Mouse (Mus musculus): Measurements from ENCODE around the gene Rcvrn. TPM values are rescaled to one million over a fixed set of nuclear protein-coding genes. Genes with fewer than 3 reads are reported as not detected.

The Rcvrn gene
- polyA plus RNA-seq (2015; fragmentation: Nextera tagmentation; extraction: Ambion mirVana): not detected in 2 replicates

GRCm38 (mm10) chr11:67694703-67695376 lies at the start of gene Rcvrn:
Gene Rcvrn, plus strand, starts transcription at chr11:67695326.
- no peak within 1 kb of the TSS for H3K27ac ChIP-seq (ENCODE audit: low read length)
- H3K4me3 ChIP-seq (replicated peaks; ENCODE audit: low read length): no peak within 1 kb of the TSS
- no peak within 1 kb of the TSS for H3K9ac ChIP-seq (replicated peaks; ENCODE audit: low read depth, low read length)
- H3K27me3 ChIP-seq (replicated peaks; ENCODE audit: control insufficient read depth, insufficient read depth, low read length): no peaks in the 10 kb centered on the region
- H3K9me3 ChIP-seq (ENCODE audit: control insufficient read depth, low read length): no peaks in the 10 kb centered on the region
- no peak for ATAC-seq
- no peak within 1 kb of the TSS for H3K4me2 ChIP-seq (ENCODE audit: low read length)
- no peaks in the 10 kb centered on the region for H3K4me1 ChIP-seq (replicated peaks; ENCODE audit: control insufficient read depth, insufficient read depth, low read length)
- no peaks in the 10 kb centered on the region for H3K36me3 ChIP-seq (ENCODE audit: control insufficient read depth, insufficient read depth)
- WGBS: 71% methylated on average over 7 of the region's 7 CpGs

GRCm38 (mm10) chr11:67647745-67648144 lies 47.4 kb upstream of the Rcvrn start:
- 26% methylated on average over 5 of the region's 5 CpGs for WGBS
- Histone ChIP-seq H3K9ac (replicated peaks; ENCODE audit: low read depth, low read length) (no peak overlapping the region), H3K9me3 (ENCODE audit: control insufficient read depth, low read length) (no peaks in the 10 kb centered on the region), H3K36me3 (ENCODE audit: control insufficient read depth, insufficient read depth) (no peaks in the 10 kb centered on the region), H3K27ac (ENCODE audit: low read length) (no peak overlapping the region), H3K4me3 (replicated peaks; ENCODE audit: low read length) (no peak overlapping the region), H3K4me1 (replicated peaks; ENCODE audit: control insufficient read depth, insufficient read depth, low read length) (peaks cover 6% of the 10 kb centered on the region), H3K27me3 (replicated peaks; ENCODE audit: control insufficient read depth, insufficient read depth, low read length) (no peaks in the 10 kb centered on the region), H3K4me2 (ENCODE audit: low read length) (no peak overlapping the region)
- peak; percentile 62; the same call in 1 of the 2 replicates for ATAC-seq

- no peak overlapping the region for H3K4me2 ChIP-seq (ENCODE audit: low read length)
- no peaks in the 10 kb centered on the region for H3K9me3 ChIP-seq (ENCODE audit: control insufficient read depth, low read length)
- no peak overlapping the region for H3K27ac ChIP-seq (ENCODE audit: low read length)
- H3K36me3 ChIP-seq (ENCODE audit: control insufficient read depth, insufficient read depth): no peaks in the 10 kb centered on the region
- H3K9ac ChIP-seq (replicated peaks; ENCODE audit: low read depth, low read length): no peak overlapping the region
- H3K4me1 ChIP-seq (replicated peaks; ENCODE audit: control insufficient read depth, insufficient read depth, low read length): peaks cover 13% of the 10 kb centered on the region
- H3K4me3 ChIP-seq (replicated peaks; ENCODE audit: low read length): no peak overlapping the region
- no peaks in the 10 kb centered on the region for H3K27me3 ChIP-seq (replicated peaks; ENCODE audit: control insufficient read depth, insufficient read depth, low read length)
- ATAC-seq: peak; percentile 44
- WGBS: 63% methylated on average over 11 of the region's 11 CpGs
Observed at GRCm38 (mm10) chr11:67648651-67649407, 46.3 kb upstream of the Rcvrn start.

DNA sequence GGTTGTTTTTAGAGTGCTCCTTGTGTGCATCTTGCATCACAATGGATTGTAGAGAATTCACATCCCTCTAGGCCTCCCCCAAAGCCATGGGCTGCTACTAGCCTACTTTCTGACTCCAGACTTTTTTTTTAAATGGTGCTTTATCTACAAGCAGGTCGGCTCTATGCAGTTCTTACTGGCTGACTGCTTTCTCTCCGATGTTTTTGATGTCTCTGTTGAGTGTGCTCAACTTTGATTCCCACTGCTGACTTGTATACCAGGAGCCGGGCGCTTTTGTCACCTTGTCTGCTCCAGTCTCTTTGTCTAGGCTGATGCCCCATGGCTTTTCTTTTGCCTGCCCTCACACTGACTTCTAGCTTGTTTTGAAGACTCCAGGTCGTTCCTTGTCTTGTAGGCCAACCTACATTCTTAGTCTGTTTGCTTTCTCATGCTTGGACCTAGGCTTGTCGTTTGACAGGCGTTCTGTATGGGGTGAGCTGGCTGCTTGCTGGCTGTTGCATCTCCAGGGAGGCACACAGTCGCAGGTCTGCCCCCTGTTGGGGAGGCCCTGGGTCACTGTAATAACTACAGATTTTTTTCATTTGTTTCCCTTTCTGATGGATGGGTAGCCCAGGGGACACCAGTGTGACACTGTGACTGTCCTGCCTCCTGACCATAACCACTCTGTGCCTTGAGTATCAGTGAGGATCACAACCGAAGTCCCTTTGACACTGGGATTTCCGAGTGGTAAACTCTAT lies 45.0 kb upstream of the Rcvrn start:
- no peak for ATAC-seq
- 51% methylated on average over 10 of the region's 10 CpGs for WGBS
- Histone ChIP-seq H3K27me3 (replicated peaks; ENCODE audit: control insufficient read depth, insufficient read depth, low read length) (no peaks in the 10 kb centered on the region), H3K4me3 (replicated peaks; ENCODE audit: low read length) (no peak overlapping the region), H3K27ac (ENCODE audit: low read length) (no peak overlapping the region), H3K9me3 (ENCODE audit: control insufficient read depth, low read length) (no peaks in the 10 kb centered on the region), H3K4me2 (ENCODE audit: low read length) (no peak overlapping the region), H3K9ac (replicated peaks; ENCODE audit: low read depth, low read length) (no peak overlapping the region), H3K36me3 (ENCODE audit: control insufficient read depth, insufficient read depth) (no peaks in the 10 kb centered on the region), H3K4me1 (replicated peaks; ENCODE audit: control insufficient read depth, insufficient read depth, low read length) (peaks cover 19% of the 10 kb centered on the region)

GRCm38 (mm10) chr11:67651731-67652130 lies 43.4 kb upstream of the Rcvrn start:
- H3K4me3 ChIP-seq (replicated peaks; ENCODE audit: low read length): no peak overlapping the region
- 71% methylated on average over 6 of the region's 6 CpGs for WGBS
- no peak overlapping the region for H3K27ac ChIP-seq (ENCODE audit: low read length)
- H3K9ac ChIP-seq (replicated peaks; ENCODE audit: low read depth, low read length): no peak overlapping the region
- ATAC-seq: no peak
- H3K36me3 ChIP-seq (ENCODE audit: control insufficient read depth, insufficient read depth): no peaks in the 10 kb centered on the region
- peaks cover 26% of the 10 kb centered on the region for H3K4me1 ChIP-seq (replicated peaks; ENCODE audit: control insufficient read depth, insufficient read depth, low read length)
- no peaks in the 10 kb centered on the region for H3K9me3 ChIP-seq (ENCODE audit: control insufficient read depth, low read length)
- H3K27me3 ChIP-seq (replicated peaks; ENCODE audit: control insufficient read depth, insufficient read depth, low read length): no peaks in the 10 kb centered on the region
- H3K4me2 ChIP-seq (ENCODE audit: low read length): no peak overlapping the region

- no peak overlapping the region for H3K27ac ChIP-seq (ENCODE audit: low read length)
- H3K4me1 ChIP-seq (replicated peaks; ENCODE audit: control insufficient read depth, insufficient read depth, low read length): peaks cover 26% of the 10 kb centered on the region
- H3K4me3 ChIP-seq (replicated peaks; ENCODE audit: low read length): no peak overlapping the region
- H3K27me3 ChIP-seq (replicated peaks; ENCODE audit: control insufficient read depth, insufficient read depth, low read length): no peaks in the 10 kb centered on the region
- no peaks in the 10 kb centered on the region for H3K36me3 ChIP-seq (ENCODE audit: control insufficient read depth, insufficient read depth)
- ATAC-seq: no peak
- H3K9ac ChIP-seq (replicated peaks; ENCODE audit: low read depth, low read length): no peak overlapping the region
- no peak overlapping the region for H3K4me2 ChIP-seq (ENCODE audit: low read length)
- WGBS: 12% methylated on average over 14 of the region's 14 CpGs
- H3K9me3 ChIP-seq (ENCODE audit: control insufficient read depth, low read length): no peaks in the 10 kb centered on the region
Observed at GRCm38 (mm10) chr11:67652194-67652892, 42.8 kb upstream of the Rcvrn start.

DNA sequence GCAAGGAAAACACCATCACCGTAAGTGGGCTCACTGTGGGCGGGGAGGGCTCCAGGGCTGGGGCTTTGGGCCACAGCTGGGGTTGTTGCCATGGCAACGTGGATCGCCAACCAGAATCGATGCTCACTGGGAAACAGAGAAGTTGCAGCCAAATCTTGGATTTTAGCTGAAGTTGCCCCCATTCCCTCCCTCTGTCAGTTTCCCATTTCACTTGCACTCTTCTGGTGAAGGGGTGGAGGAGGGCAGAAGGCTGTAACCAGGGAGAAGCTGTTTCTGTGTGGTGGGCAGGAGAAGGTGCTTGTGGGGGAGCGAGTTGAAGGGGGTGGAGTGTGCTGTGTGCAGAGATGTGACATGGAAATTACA lies 42.3 kb upstream of the Rcvrn start:
- H3K4me2 ChIP-seq (ENCODE audit: low read length): no peak overlapping the region
- no peak overlapping the region for H3K4me3 ChIP-seq (replicated peaks; ENCODE audit: low read length)
- no peak overlapping the region for H3K27ac ChIP-seq (ENCODE audit: low read length)
- H3K36me3 ChIP-seq (ENCODE audit: control insufficient read depth, insufficient read depth): no peaks in the 10 kb centered on the region
- H3K27me3 ChIP-seq (replicated peaks; ENCODE audit: control insufficient read depth, insufficient read depth, low read length): no peaks in the 10 kb centered on the region
- no peak overlapping the region for H3K9ac ChIP-seq (replicated peaks; ENCODE audit: low read depth, low read length)
- 31% methylated on average over 6 of the region's 6 CpGs for WGBS
- peaks cover 29% of the 10 kb centered on the region for H3K4me1 ChIP-seq (replicated peaks; ENCODE audit: control insufficient read depth, insufficient read depth, low read length)
- H3K9me3 ChIP-seq (ENCODE audit: control insufficient read depth, low read length): no peaks in the 10 kb centered on the region
- ATAC-seq: no peak

- no peak for ATAC-seq
- 88% methylated on average over 9 of the region's 9 CpGs for WGBS
- Histone ChIP-seq H3K9ac (replicated peaks; ENCODE audit: low read depth, low read length) (no peak overlapping the region), H3K9me3 (ENCODE audit: control insufficient read depth, low read length) (no peaks in the 10 kb centered on the region), H3K4me2 (ENCODE audit: low read length) (no peak overlapping the region), H3K4me3 (replicated peaks; ENCODE audit: low read length) (no peak overlapping the region), H3K27me3 (replicated peaks; ENCODE audit: control insufficient read depth, insufficient read depth, low read length) (no peaks in the 10 kb centered on the region), H3K27ac (ENCODE audit: low read length) (no peak overlapping the region), H3K4me1 (replicated peaks; ENCODE audit: control insufficient read depth, insufficient read depth, low read length) (peaks cover 29% of the 10 kb centered on the region), H3K36me3 (ENCODE audit: control insufficient read depth, insufficient read depth) (no peaks in the 10 kb centered on the region)
Observed at GRCm38 (mm10) chr11:67653521-67654090, 41.5 kb upstream of the Rcvrn start.
